Mouse (Mus musculus): ENCODE data around the gene Fgf4.

GRCm38 (mm10) chr7:144861769-144862070 is 14.6 kb downstream of the Fgf4 start:
- TF ChIP-seq POLR2A (IDR thresholded peaks at IDR 0.05; ENCODE audit: borderline replicate concordance, insufficient read depth, low read length) = no peak
- TF ChIP-seq CTCF (IDR thresholded peaks at IDR 0.05; ENCODE audit: borderline replicate concordance, insufficient read depth, low read depth, low read length) = no peak
